In genomic region chr4:131538237-131538636, GRCm38 (mm10) we compare ENCODE assay signal across 25 mouse cellular contexts.
"Had no signal": no experiment of that assay in that cellular context is flagged by ENCODE, and none has a peak within 500 bp of the region (broad histone marks: within the 10 kb centered on the region; RNA-seq: fewer than 3 reads in every experiment).

No protein-coding gene starts in this region.

- ATAC-seq: hindbrain, postnatal 0 days; intestine, embryonic 16.5 days; liver, postnatal 0 days had no signal

- H3K4me2 ChIP-seq: heart, embryonic 11.5 days; heart, embryonic 13.5 days; heart, embryonic 15.5 days; hindbrain, embryonic 13.5 days; hindbrain, embryonic 15.5 days; limb, embryonic 12.5 days; liver, embryonic 11.5 days; liver, embryonic 13.5 days; liver, embryonic 15.5 days had no signal

- H3K27me3 ChIP-seq: heart, embryonic 13.5 days; hindbrain, embryonic 13.5 days; hindbrain, embryonic 15.5 days; limb, embryonic 12.5 days; liver, embryonic 13.5 days; liver, embryonic 15.5 days had no signal

- DNase-seq: gastrocnemius, postnatal 14 days; gastrocnemius, postnatal 36 days; heart, adult 11 months; heart, adult 2 months; heart, postnatal 14 days; heart, postnatal 36 days; kidney, adult 18-20 months; kidney, postnatal 10 days; kidney, postnatal 25 days; layer of hippocampus, adult 9-11 months; layer of hippocampus, postnatal 36 days; liver; liver, embryonic 13.5 days; liver, postnatal 0 days had no signal

- H3K4me3 ChIP-seq: heart, adult 2 months; heart, embryonic 13.5 days; heart, embryonic 15.5 days; hindbrain, embryonic 13.5 days; hindbrain, embryonic 15.5 days; limb, embryonic 10.5 days; limb, embryonic 12.5 days; liver, embryonic 13.5 days; liver, embryonic 15.5 days had no signal

- H3K27ac ChIP-seq: heart, adult 2 months; heart, embryonic 13.5 days; heart, embryonic 15.5 days; hindbrain, embryonic 13.5 days; hindbrain, embryonic 15.5 days; hindbrain, postnatal 0 days; limb, embryonic 12.5 days; liver, embryonic 13.5 days; liver, embryonic 15.5 days had no signal

- H3K9me3 ChIP-seq: heart, embryonic 13.5 days; heart, embryonic 15.5 days; hindbrain, embryonic 13.5 days; hindbrain, embryonic 15.5 days; limb, embryonic 10.5 days; limb, embryonic 12.5 days; liver, embryonic 13.5 days; liver, embryonic 15.5 days had no signal

- H3K4me1 ChIP-seq: heart, embryonic 13.5 days; heart, embryonic 15.5 days; hindbrain, embryonic 15.5 days; liver, embryonic 13.5 days; liver, embryonic 15.5 days had no signal

- H3K9ac ChIP-seq: heart, embryonic 13.5 days; heart, embryonic 15.5 days; hindbrain, embryonic 13.5 days; hindbrain, embryonic 15.5 days; limb, embryonic 12.5 days; liver, embryonic 13.5 days; liver, embryonic 15.5 days; liver, postnatal 0 days had no signal

- H3K36me3 ChIP-seq: heart, embryonic 13.5 days; heart, embryonic 15.5 days; hindbrain, embryonic 13.5 days; hindbrain, embryonic 15.5 days; limb, embryonic 10.5 days; limb, embryonic 12.5 days; liver, embryonic 13.5 days; liver, embryonic 15.5 days had no signal
